22 mouse cellular contexts compared by ENCODE assay signal in the genomic region with DNA sequence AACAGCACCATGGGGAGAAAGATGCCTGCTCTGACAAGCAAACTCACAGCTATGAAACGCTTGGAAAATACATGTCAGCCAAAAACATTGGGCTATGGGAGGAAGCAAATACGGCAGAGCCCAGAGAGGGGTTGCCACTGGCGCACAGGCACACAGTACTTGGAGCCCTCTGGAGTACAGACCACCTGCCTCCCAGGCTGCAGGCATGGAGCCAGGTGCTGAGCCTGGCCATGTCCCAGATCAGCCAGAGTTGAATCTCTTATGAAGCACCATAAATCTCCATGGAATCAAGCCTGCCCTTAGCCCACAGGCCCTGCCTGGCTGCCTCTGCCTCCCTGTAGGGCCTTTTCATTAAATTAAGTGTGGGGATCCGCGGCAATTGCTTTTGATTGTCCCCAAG. TPM values are rescaled to one million over a fixed set of nuclear protein-coding genes. Genes with fewer than 3 reads are reported as not detected.
"Had no signal": no experiment of that assay in that cellular context is flagged by ENCODE, and none has a peak within 500 bp of the region (broad histone marks: within the 10 kb centered on the region; RNA-seq: fewer than 3 reads in every experiment).

No protein-coding gene starts in this region.

- ATAC-seq: intestine, embryonic 16.5 days; liver, postnatal 0 days; lung, postnatal 0 days had no signal

- DNase-seq: kidney, adult 18-20 months; kidney, adult 9 months; kidney, postnatal 14 days; kidney, postnatal 4 days; liver, postnatal 0 days; lung, embryonic 14.5 days; right cerebral cortex, postnatal 25 days; spleen, adult 18-20 months; thymus, adult 18-20 months; thymus, postnatal 36 days had no signal

- H3K9me3 ChIP-seq: limb, embryonic 12.5 days; limb, embryonic 15.5 days; midbrain, embryonic 12.5 days; midbrain, embryonic 15.5 days; stomach, embryonic 15.5 days had no signal

- H3K36me3 ChIP-seq: limb, embryonic 12.5 days; limb, embryonic 15.5 days; midbrain, embryonic 12.5 days; midbrain, embryonic 15.5 days; stomach, embryonic 15.5 days had no signal

- H3K4me1 ChIP-seq: limb, embryonic 12.5 days; limb, embryonic 15.5 days; stomach, embryonic 15.5 days had no signal

- H3K27ac ChIP-seq: left cerebral cortex, adult 2 months; limb, embryonic 12.5 days; limb, embryonic 15.5 days; liver, embryonic 14.5 days; macrophage; midbrain, embryonic 12.5 days; midbrain, embryonic 15.5 days; stomach, embryonic 15.5 days had no signal

- H3K9ac ChIP-seq: limb, embryonic 12.5 days; limb, embryonic 15.5 days; liver, embryonic 14.5 days; liver, postnatal 0 days; lung, embryonic 14.5 days; midbrain, embryonic 12.5 days; midbrain, embryonic 15.5 days; stomach, embryonic 15.5 days had no signal

- H3K4me2 ChIP-seq: limb, embryonic 12.5 days; limb, embryonic 15.5 days; liver, embryonic 11.5 days; lung, embryonic 14.5 days; midbrain, embryonic 12.5 days; midbrain, embryonic 15.5 days; stomach, embryonic 15.5 days had no signal

- H3K4me3 ChIP-seq: left cerebral cortex, adult 2 months; limb, embryonic 12.5 days; limb, embryonic 15.5 days; midbrain, embryonic 12.5 days; midbrain, embryonic 15.5 days; stomach, embryonic 15.5 days had no signal

- H3K27me3 ChIP-seq: midbrain, embryonic 12.5 days; midbrain, embryonic 15.5 days; stomach, embryonic 15.5 days had no signal

RNA-seq across cellular contexts. Expression of a gene that starts 0.9 kb away (rescaled TPM):
- total RNA-seq: megakaryocyte, adult 5-6 weeks had no signal
- polyA plus RNA-seq: liver, postnatal 0 days; macrophage had no signal
